Mouse (Mus musculus): ENCODE data around the gene Prkn.

GRCm38 (mm10) chr17:11820757-11821156, 980.6 kb downstream of the Prkn start:
- TF ChIP-seq CTCF (IDR thresholded peaks at IDR 0.05; ENCODE audit: low read depth) (no peak), EP300 (IDR thresholded peaks at IDR 0.05; ENCODE audit: low read depth) (no peak)
